Comparison of ENCODE assay signal across 8 mouse cellular contexts in the genomic region with DNA sequence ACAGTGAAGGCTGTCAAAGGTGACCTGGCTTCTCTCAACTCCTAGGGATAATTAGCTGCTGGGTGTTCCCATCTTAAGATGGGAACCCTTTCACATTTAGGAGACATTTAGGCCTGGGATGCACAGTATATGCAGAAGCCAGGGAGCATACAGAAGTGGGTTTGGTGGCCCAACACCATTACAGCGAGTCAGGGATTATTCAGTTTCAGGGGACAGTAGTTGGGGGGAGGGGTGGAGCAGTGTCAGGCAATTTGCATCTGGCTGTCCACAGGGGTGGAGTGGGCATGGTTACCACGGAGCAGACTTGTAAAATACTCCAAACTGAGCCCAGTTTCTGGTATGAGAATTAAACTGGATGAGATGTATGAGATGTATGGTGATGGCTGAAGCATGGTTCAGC. TPM values are rescaled to one million over a fixed set of nuclear protein-coding genes. Genes with fewer than 3 reads are reported as not detected.
A peak's percentile ranks its signal among the peaks of the same experiment; 100 is the strongest.
DNase-seq lines count a peak whose midpoint lies in the region; ATAC-seq and TF ChIP-seq lines count a peak whose summit lies in the region.

No protein-coding gene starts in this region.

- WGBS in spleen, adult 2 months = 77% methylated on average over 2 of the region's 2 CpGs
- WGBS in liver, embryonic 11.5 days = 61% methylated on average over 2 of the region's 2 CpGs
- 64% methylated on average over 2 of the region's 2 CpGs for WGBS in stomach, postnatal 0 days

- H3K27ac ChIP-seq in gastrocnemius, adult 2 months = peak overlapping the region; percentile 98
- 0 out of 2 replicates have a peak overlapping the region, but pooled peaks have one; percentile 22 for H3K27ac ChIP-seq in spleen, adult 2 months (ENCODE audit: insufficient read depth, low read length)
- 0 out of 2 replicates have a peak overlapping the region, but pooled peaks have one; percentile 26 for H3K27ac ChIP-seq in liver, embryonic 11.5 days (ENCODE audit: low read depth, low read length)
- H3K27ac ChIP-seq in stomach, postnatal 0 days (replicated peaks) = peak overlapping the region; percentile 4; the same call in 1 of the 2 replicates

- no peak for TF ChIP-seq EP300 in stomach, postnatal 0 days (optimal IDR thresholded peaks at IDR 0.05)

- DNase-seq in gastrocnemius, adult 2 months = no peak
- DNase-seq in gastrocnemius, postnatal 36 days = no peak
- DNase-seq in spleen, adult 2 months (ENCODE audit: low read depth in 1 of 2, low spot score in 2 of 2) = no peak
- DNase-seq in spleen, postnatal 36 days (ENCODE audit: low spot score in 2 of 2) = no peak
- DNase-seq in liver, embryonic 11.5 days (ENCODE audit: low spot score) = no peak
- DNase-seq in stomach, postnatal 0 days (ENCODE audit: low spot score) = no peak
- no peak for DNase-seq in left cerebral cortex, postnatal 14 days (ENCODE audit: low spot score in 2 of 2)
- DNase-seq in embryo, embryonic 11 days = no peak

- H3K4me2 ChIP-seq in liver, embryonic 11.5 days = peak overlapping the region; percentile 94
- peak overlapping the region; percentile 96; the same call in 1 of the 2 replicates for H3K4me2 ChIP-seq in stomach, postnatal 0 days (replicated peaks; ENCODE audit: low read depth)

- TF ChIP-seq POLR2A in spleen, adult 2 months (IDR thresholded peaks at IDR 0.05; ENCODE audit: low read depth, low read length) = no peak

- H3K4me3 ChIP-seq in gastrocnemius, adult 2 months = peak overlapping the region; percentile 92; the same call in 1 of the 2 replicates
- H3K4me3 ChIP-seq in spleen, adult 2 months (ENCODE audit: extremely low read depth, insufficient read depth, insufficient read length) = no peak overlapping the region
- peak overlapping the region; percentile 91; the same call in 1 of the 2 replicates for H3K4me3 ChIP-seq in liver, embryonic 11.5 days (ENCODE audit: low read depth, low read length)
- H3K4me3 ChIP-seq in stomach, postnatal 0 days (ENCODE audit: low read depth, low read length) = no peak overlapping the region

- TF ChIP-seq CTCF in gastrocnemius, adult 2 months (IDR thresholded peaks at IDR 0.05) = no peak
- TF ChIP-seq CTCF in spleen, adult 2 months (IDR thresholded peaks at IDR 0.05; ENCODE audit: extremely low read depth, insufficient read depth, insufficient read length, insufficient replicate concordance) = no peak
- no peak for TF ChIP-seq CTCF in stomach, postnatal 0 days (IDR thresholded peaks at IDR 0.05; ENCODE audit: low read depth)

- peaks cover 33% of the 10 kb centered on the region for H3K36me3 ChIP-seq in spleen, adult 2 months (ENCODE audit: control insufficient read depth, insufficient read depth, low read length)
- H3K36me3 ChIP-seq in liver, embryonic 11.5 days (ENCODE audit: control insufficient read depth, insufficient read depth, low read length) = peaks cover 43% of the 10 kb centered on the region
- peaks cover 22% of the 10 kb centered on the region; the same call in 1 of the 2 replicates for H3K36me3 ChIP-seq in stomach, postnatal 0 days (ENCODE audit: control insufficient read depth, insufficient read depth, low read length)

- no peak overlapping the region for H3K9ac ChIP-seq in liver, embryonic 11.5 days (ENCODE audit: low read depth, low read length)
- no peak overlapping the region; the same call in 1 of the 2 replicates for H3K9ac ChIP-seq in stomach, postnatal 0 days (ENCODE audit: low read length)

- H3K27me3 ChIP-seq in spleen, adult 2 months (ENCODE audit: control insufficient read depth, insufficient read depth, low read length) = no peaks in the 10 kb centered on the region
- no peaks in the 10 kb centered on the region for H3K27me3 ChIP-seq in liver, embryonic 11.5 days (replicated peaks; ENCODE audit: control insufficient read depth, insufficient read depth, low read length)
- no peaks in the 10 kb centered on the region for H3K27me3 ChIP-seq in stomach, postnatal 0 days (ENCODE audit: control insufficient read depth, insufficient read depth, low read length)

- ATAC-seq in liver, embryonic 11.5 days (replicated peaks; ENCODE audit: low FRiP score) = no peak
- ATAC-seq in stomach, postnatal 0 days (ENCODE audit: low FRiP score, low TSS enrichment) = no peak

- peaks cover 10% of the 10 kb centered on the region; the same call in 1 of the 2 replicates for H3K4me1 ChIP-seq in spleen, adult 2 months (ENCODE audit: control insufficient read depth, insufficient read depth, insufficient read length)
- peaks cover 14% of the 10 kb centered on the region for H3K4me1 ChIP-seq in liver, embryonic 11.5 days (replicated peaks; ENCODE audit: control insufficient read depth, insufficient read depth, low read length)
- H3K4me1 ChIP-seq in stomach, postnatal 0 days (replicated peaks; ENCODE audit: control insufficient read depth, insufficient read depth) = 0 out of 2 replicates have a peak, but pooled peaks cover 3% of the 10 kb centered on the region

- intact Hi-C loops in gastrocnemius, adult 2 months (cut with DNase I) = no loop called here
- intact Hi-C loops in gastrocnemius, postnatal 36 days (cut with DNase I) = no loop called here
- intact Hi-C loops in left cerebral cortex, postnatal 14 days (cut with DNase I) = no loop called here

- no peaks in the 10 kb centered on the region for H3K9me3 ChIP-seq in liver, embryonic 11.5 days (ENCODE audit: control insufficient read depth, low read length)
- no peaks in the 10 kb centered on the region for H3K9me3 ChIP-seq in stomach, postnatal 0 days (ENCODE audit: control insufficient read depth, low read length)

RNA-seq across cellular contexts. Expression of a gene that starts 0.9 kb away (rescaled TPM):
- total RNA-seq in gastrocnemius, adult 2 months (2021) = 100 to 1,000 TPM; 231 to 289 TPM
- total RNA-seq in gastrocnemius, postnatal 36 days (2021) = 100 to 1,000 TPM; 207 to 245 TPM
- polyA plus RNA-seq in spleen, adult 2 months (2012; rRNA removed) = 68.7 and 105 TPM in 2 replicates
- polyA plus RNA-seq in liver, embryonic 11.5 days (2014; fragmentation: Nextera tagmentation; extraction: Ambion mirVana) = 22.9 and 24.3 TPM in 2 replicates
- 28.4 and 33.9 TPM in 2 replicates for polyA plus RNA-seq in stomach, postnatal 0 days (2015; fragmentation: Nextera tagmentation; extraction: Ambion mirVana)
- total RNA-seq in left cerebral cortex, postnatal 14 days (2021) = 100 to 1,000 TPM; 109 to 115 TPM

RNA-seq across cellular contexts. Expression of a gene that starts 14.5 kb away (rescaled TPM):
- 10 to 100 TPM; 10.7 to 11.0 TPM for total RNA-seq in gastrocnemius, adult 2 months (2021)
- 1 to 10 TPM; 7.6 to 9.9 TPM for total RNA-seq in gastrocnemius, postnatal 36 days (2021)
- 11.2 and 11.7 TPM in 2 replicates for polyA plus RNA-seq in spleen, adult 2 months (2012; rRNA removed)
- 30.8 and 35.0 TPM in 2 replicates for polyA plus RNA-seq in liver, embryonic 11.5 days (2014; fragmentation: Nextera tagmentation; extraction: Ambion mirVana)
- 6.2 and 7.1 TPM in 2 replicates for polyA plus RNA-seq in stomach, postnatal 0 days (2015; fragmentation: Nextera tagmentation; extraction: Ambion mirVana)
- 10 to 100 TPM; 16.4 to 17.3 TPM for total RNA-seq in left cerebral cortex, postnatal 14 days (2021)

Comparison
In these comparisons a context has a peak if more than half of its experiments do, and no peak if none do; other contexts are left out.
1. H3K27ac ChIP-seq: peak in every context shown above with its lines; median percentile 98 in gastrocnemius, adult 2 months; 26 in liver, embryonic 11.5 days; 22 in spleen, adult 2 months; 4 in stomach, postnatal 0 days.
2. H3K4me3 ChIP-seq: peak in gastrocnemius, adult 2 months (single experiment) and liver, embryonic 11.5 days (single experiment); none in spleen, adult 2 months (single experiment) and stomach, postnatal 0 days (single experiment).